Mouse (Mus musculus) CH12.LX (cell line): Measurements from ENCODE around the gene Cfap45.

Source experiments
- EP300 ChIP-seq: IDR thresholded peaks from 2 replicates; pipeline ENCODE4 v1.6.1; 2011; ENCODE audit warnings: low read length, improper control_type of control experiment
- USF1 ChIP-seq: IDR thresholded peaks from 2 replicates; pipeline ENCODE4 v1.6.1; 2014; ENCODE audit warnings: low read depth, mild to moderate bottlenecking, inconsistent platforms, low read length, improper control_type of control experiment

GRCm38 (mm10) chr1:172484236-172484635 lies 36.4 kb upstream of the Cfap45 start:
- no peak for TF ChIP-seq USF1
- TF ChIP-seq EP300, result no peak
